Mouse (Mus musculus) small intestine, adult 2 months (tissue): ENCODE measurements around the gene Gm11037.

Experiments
- CTCF ChIP-seq: fragments of 200-500 bp; IDR thresholded peaks from 2 replicates; pipeline ENCODE4 v1.5.1; 2012; ENCODE audit warnings: low read depth, mild to moderate bottlenecking, control low read depth, inconsistent platforms, low read length, moderate library complexity, mixed read lengths; ENCODE audit not compliant: insufficient replicate concordance, insufficient read length; ENCODE audit errors: extremely low read depth
- POLR2A ChIP-seq: fragments of 200-500 bp; IDR thresholded peaks from 2 replicates; pipeline ENCODE4 v1.6.1; 2012; ENCODE audit warnings: low read depth, mild to moderate bottlenecking, control low read depth, inconsistent platforms, low read length, moderate library complexity

DNA sequence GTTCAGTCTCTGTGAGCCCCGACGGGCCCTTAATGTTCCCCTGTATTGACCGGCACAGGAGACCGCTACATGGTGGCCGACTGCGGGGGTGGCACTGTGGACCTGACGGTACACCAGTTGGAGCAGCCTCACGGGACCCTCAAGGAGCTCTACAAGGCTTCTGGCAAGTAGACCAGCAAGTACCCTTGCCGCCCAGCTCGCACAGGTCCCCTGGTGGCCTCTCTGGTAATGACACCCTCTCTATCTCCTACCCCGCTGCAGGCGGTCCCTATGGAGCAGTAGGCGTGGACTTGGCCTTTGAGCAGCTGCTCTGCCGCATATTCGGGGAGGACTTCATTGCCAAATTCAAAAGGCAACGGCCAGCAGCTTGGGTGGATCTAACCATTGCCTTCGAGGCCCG lies 9.3 kb downstream of the Gm11037 start:
- TF ChIP-seq CTCF = peak; percentile 68; the same call in 1 of the 2 replicates
- TF ChIP-seq POLR2A = no peak
